Mouse (Mus musculus) hematopoietic stem cell, adult 5-6 weeks (primary cell): Measurements from ENCODE around the gene Rmi2. TPM values are rescaled to one million over a fixed set of nuclear protein-coding genes. Genes with fewer than 3 reads are reported as not detected.
"Not testable (repeated sequence)": the region's sequence is repeated elsewhere in the genome, so short reads cannot be mapped to it uniquely, and the experiment has no call there.

Source experiments
- ATAC-seq, 2 experiments: fragments of 125-278 bp in 1 of 2; replicated peaks in 1 of 2; 2 replicates each; pipeline ENCODE4 v1.8.0; 2016 to 2017; ENCODE audit warnings: inconsistent platforms in 2 of 2, mild to moderate bottlenecking in 2 of 2, moderate number of reproducible peaks in 2 of 2, low read depth in 1 of 2, moderate TSS enrichment in 1 of 2; ENCODE audit not compliant: low FRiP score in 2 of 2, poor library complexity in 2 of 2, severe bottlenecking in 2 of 2, insufficient read depth in 1 of 2, low TSS enrichment in 1 of 2
- total RNA-seq: library from RNA; stranded (forward); fragments of 172-1452, 232-1000 nt; gene quantifications from 2 replicates; pipeline ENCODE4 v1.2.3, GENCODE M21; 2017

The Rmi2 gene
- 8.0 and 8.6 TPM in 2 replicates for total RNA-seq

DNA sequence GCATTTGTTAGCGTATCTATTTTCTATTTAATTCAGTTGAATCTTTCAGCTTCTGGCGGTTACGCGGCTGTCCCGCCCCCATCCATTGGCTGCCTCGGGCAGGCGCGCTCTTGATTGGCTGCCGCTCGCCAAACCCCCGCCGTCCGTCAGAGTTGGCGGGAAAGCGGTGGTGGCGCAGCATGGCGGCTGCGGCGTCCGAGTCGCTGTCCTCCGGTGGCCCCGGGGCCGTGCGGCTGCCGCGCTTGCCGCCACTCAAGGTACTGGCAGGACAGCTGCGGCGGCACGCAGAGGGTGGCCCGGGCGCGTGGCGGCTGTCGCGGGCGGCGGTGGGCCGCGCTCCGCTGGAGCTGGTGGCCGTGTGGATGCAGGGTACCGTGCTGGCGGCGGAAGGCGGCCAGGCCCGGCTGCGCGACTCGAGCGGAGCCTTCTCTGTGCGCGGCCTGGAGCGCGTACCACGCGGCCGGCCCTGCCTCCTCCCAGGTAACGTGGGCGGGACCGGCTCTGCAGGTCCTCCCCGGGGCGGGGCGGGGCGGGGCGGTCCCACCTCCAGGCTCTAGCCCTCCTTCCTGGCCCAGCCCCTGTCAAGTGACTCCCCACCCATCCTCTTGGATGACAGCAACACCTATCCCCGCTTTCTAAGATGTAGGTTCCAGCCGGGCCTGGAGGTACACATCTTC is at the start of gene Rmi2:
Gene Rmi2 (plus strand): TSS at position 149 of the 677 bp plus-strand sequence.
- ATAC-seq = peak; percentile 71 to 79

DNA sequence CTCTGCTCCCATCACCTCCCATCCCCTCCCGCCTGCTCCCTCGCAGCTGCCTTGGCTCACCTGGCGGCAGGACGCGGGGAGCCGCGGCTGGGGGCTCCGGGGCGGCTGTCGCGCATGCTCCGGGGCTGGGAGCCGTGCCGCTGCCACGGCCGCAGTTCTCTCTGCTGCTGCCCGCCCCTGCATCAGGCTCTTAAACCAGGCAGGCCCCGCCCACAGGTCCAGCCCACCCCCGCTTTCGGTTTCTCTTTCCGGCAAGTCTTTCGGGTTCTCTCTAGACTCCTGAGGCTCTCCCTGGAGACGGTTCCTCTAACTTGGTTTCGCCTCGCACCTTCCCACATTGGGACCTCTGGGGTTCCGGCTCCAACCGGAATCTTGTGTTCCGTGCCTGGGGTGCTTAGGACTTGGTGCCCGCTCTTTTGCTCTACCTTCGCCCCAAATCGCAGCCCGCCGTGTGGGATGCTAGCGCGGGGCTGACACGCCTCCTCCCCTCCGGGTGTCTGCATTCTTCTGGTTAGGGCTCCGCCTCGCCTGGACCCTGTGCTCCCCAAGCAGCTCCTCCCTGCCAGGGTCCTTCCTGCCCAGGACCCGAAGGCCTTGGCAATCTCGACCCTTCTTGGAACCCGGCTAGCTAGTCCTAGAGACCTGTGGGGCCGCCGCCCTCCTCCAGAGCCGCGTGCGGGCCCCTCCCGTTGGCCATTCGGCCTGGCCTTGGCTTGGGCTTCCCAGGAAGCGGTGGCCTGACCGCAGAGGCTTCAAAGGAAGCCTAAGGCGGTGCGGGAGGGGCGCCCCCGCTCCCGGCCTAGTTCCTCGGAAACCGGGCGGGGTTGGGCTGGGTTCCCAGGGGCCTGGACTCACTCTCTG is 49.3 kb upstream of the Rmi2 start, which contains the start of gene Socs1:
Gene Socs1 (minus strand): TSS at position 166 of the 861 bp plus-strand sequence.
- ATAC-seq = peak; percentile 59 to 70

DNA sequence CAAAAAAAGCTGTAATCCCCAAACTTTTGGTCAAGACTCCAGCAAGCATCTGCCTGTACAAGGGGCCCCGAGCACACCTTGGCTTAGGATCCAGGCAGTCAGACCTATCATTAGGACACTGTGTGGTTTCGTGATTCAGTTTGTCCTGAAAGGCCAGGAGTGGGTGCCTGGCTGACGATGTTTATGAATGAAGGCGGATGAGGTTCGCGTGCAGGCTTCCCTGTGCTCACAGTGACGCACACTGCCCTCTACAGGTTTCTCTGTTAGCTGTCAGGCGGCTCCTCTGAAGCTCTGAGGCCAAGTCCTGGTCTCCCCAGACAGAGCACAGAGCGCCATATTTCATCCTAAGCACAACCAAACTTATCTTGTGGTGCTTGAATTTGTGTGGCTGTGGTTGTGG is 48.6 kb upstream of the Rmi2 start:
- ATAC-seq = peak; percentile 47 to 61

DNA sequence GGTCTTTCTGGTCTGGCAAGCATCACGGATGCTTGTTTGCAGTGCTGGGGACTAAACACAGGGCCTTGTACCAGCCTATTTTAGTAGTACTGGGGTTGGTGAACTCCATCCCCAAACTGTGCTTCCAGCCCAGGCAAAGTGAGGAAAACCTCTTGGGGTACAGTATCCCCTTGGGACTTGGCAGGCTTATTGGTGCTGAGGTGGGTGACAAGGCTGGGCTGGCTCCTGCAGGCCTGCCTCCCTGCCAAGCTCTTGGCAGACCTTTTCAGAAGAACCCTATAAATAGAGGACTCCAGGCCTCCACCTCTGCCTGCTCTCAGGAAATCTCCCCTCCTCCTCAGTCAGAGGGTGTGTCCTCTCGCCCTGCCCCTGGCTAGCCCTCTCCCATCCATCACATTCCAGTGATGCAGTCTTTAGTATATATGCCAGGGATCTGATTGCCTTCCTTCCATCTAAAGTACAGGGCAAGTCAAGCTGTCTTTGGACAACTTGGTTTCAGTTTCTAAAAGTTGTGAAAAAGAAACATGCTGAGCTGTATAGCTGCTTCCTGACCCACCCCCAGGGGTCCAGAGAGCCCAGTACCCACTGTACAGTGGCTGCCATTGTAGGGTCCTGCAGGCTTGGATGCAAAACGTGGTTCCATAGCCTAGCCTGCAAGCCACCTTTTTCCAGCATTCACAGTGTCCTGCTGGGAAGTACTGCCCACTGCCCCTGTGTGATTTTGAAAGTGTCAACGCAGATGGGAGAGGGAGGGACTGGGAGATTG is 47.9 kb upstream of the Rmi2 start:
- no peak for ATAC-seq

DNA sequence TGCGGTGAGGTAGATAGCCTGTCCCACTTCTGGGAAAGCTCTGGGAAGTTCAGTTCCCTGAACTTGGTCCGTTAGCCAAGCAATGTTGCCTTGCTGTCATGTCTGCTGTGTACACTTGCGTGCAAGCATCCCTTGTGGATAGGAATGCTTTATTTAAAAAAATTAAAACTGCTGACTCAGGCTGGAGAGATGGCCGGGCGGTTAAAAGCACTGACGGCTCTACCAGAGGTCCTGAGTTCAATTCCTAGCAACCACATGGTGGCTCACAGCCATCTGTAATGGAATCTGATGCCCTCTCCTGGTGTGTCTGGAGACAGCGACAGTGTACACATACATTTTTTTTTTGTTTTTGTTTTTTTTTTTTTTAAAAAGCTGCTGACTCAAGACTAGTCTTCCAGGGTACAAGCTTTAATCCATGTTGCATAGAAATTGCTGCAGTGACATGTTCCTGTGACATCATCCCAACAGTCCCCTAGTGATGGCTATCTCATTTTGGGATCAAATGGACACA is 47.3 kb upstream of the Rmi2 start:
- no peak for ATAC-seq

DNA sequence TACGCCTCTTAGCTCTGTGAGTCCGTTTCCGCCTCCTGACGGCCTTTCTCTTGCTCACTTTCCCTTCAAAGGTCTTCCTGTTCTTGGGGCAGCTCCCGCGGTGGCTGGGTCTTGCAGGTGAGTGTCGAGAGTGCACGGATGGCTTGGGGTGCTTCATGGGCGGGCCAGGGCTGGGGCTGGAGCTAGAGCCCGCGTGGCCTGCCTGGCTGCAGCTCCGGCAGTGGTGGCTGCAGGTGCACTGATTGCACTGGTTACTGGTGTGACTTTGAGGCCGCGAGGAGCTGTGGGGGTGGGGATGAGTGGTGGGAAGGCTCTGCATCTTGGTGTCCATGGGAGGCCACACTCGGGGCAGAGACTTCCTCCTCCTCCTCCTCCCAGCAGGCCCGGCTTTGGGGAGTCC is 46.6 kb upstream of the Rmi2 start, which contains the start of gene Tnp2:
Gene Tnp2 (minus strand): TSS at position 390 of the 400 bp plus-strand sequence.
- ATAC-seq = no peak

DNA sequence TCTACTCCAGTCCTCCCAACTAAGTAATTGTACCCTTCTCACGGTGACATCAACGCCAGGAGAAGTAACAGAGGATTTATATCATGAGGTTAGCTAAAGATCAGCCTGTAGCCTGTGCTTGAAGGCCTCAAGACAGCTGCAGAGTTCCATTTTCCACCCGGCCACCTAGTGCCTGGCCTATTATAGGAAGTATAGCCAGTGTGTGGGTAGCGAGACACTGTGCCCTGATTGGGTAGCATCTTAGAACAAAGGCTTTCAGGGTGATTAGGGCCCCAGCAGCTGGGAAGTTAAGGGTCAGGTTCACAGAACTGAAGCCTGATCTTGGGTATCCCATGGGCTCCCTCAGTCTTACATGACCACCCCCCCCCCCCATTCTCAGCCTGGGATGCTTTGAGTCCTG is 46.0 kb upstream of the Rmi2 start:
- no peak for ATAC-seq

DNA sequence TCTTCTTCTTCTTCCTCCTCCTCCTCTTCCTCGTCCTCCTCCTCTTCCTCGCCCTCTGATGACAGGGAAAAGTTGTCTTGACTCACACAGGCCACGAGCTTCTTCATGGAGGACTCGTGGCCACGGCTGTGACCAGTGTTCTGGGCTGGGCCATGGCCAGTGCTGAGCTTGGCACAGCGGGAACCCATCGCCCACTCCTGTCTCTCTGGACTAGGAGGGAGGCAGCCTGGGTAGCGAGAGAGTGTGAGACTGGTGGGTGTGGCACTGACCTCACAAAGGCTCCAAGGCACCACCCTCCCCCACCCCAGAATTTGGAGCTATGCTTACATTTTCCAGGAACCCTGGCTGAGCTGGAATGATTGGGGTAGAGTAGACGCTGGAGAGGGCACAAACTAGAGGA is 44.2 kb upstream of the Rmi2 start, which contains the start of gene Prm3:
Gene Prm3 (minus strand): TSS at position 213 of the 400 bp plus-strand sequence.
- no peak for ATAC-seq

DNA sequence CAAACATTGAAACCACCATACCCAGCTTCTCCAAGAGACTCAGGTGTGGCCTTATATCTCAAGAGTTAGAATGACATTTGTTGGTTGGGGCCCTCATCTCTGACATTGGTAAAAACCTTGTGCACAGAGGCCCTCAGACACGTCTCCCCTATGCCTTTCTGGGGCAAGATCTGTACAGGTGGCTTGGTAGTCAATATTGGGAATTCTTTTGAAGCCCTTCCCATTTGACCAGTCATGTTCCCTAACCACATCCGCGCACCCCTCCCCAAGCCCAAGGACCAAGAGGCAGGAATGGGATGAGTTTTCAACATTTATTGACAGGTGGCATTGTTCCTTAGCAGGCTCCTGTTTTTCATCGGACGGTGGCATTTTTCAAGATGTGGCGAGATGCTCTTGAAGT is 38.8 kb upstream of the Rmi2 start, which contains the start of gene Prm2:
Gene Prm2 (minus strand): TSS at position 101 of the 400 bp plus-strand sequence.
- ATAC-seq = no peak

DNA sequence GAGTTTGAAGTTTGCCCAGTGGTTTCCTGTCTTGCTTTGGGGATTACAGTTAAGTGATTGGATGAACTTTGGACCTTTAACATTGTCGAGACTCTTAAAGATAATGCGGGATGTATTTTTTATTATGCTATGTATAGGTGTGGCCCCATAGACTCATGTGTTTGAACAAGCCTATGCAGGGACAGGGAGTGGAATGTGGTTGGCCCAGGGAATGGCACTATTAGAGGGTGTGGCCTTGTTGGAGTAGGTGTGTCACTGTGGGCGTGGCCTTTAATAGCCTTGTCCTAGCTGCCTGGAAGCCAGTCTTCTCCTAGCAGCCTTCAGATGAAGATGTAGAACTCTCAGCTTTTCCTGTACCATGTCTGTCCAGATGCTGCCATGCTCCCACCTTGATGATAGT is 32.4 kb upstream of the Rmi2 start:
- ATAC-seq = not testable (repeated sequence)

DNA sequence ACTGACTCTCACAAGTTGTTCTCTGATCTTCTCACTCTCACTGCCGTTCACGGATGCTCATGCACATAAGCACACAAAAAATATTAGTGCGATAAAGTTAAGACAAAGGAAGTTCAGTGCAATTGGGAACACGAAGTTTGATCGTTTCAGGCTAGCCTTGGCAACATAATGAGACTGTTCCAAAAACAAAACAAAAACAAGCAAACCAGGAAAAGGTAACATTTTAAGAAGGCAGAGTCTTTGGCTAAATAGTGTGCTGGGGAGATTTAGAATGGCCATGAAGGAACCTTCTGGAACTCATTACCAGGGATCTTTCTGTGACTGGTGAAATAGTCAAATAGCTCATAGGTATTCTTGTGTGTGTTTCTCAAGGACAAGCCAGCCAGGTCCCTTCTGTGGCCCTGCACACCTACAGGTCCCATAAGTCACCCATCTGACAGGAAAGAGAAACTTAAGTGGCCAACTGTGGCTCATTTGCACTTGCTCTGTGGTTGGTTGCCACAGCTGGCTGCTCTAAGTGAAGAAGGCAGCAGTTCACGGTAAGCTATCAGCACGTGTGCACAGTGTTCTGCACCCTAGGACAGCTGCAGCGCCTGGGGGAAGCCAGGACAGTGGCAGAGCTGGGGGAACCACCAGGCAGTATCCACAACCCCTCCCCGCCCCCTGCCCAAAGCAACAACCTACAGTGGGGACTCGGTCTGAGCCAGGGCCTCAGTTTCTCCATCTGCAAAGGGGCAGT is 28.9 kb upstream of the Rmi2 start, which contains the start of gene Prm1:
Gene Prm1 (minus strand): TSS at position 51 of the 739 bp plus-strand sequence.
- peak; percentile 39 to 56; a peak in 2 of 4 replicates for ATAC-seq

DNA sequence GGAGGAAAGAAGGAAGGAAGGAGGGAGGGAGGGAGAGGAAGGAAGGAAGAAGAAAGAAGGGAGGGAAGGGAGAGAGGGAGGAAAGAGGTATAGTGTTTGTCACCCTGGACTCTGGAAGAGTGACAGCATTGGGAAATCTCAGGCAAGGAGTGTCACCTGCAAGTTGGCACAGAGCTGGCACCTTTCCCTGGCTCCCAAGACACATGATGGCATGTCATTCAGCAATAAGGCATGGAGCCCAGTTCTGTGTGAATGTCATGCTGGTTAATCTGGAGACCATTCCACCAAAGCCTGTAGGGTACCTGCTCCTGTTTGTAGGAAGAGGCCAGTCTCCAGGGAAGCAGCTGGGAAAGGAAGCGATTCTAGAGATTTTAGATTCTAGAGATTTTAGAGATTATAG is 24.5 kb upstream of the Rmi2 start:
- no peak for ATAC-seq

DNA sequence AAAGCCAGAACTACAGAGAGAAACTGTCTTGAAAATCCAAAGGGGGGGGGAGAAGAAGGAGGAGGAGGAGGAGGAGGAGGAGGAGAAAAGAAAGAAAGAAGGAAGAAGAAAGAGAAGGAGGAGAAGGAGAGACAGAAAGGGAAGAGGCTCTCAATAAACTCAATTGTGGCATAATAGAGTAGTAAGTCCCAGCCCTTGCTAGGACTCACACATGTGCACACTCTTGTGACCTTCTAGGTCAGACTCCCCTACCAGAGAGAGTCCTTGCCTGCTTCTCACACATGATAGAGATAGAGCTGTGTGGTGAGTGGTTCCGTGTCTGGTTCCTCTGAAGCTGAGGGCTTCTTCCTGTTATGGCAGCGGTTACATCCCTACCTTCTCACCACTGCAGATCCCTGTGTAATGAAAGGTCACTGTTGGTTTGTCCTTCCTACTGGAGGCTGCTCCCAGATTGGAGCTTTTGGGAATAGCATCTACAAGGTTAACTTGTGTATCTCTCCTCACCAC is 21.9 kb upstream of the Rmi2 start, which contains the start of gene Gm11172:
Gene Gm11172 (plus strand): TSS at position 51 of the 507 bp plus-strand sequence.
- ATAC-seq = peak; percentile 19 to 29; a peak in 1 of 4 replicates

DNA sequence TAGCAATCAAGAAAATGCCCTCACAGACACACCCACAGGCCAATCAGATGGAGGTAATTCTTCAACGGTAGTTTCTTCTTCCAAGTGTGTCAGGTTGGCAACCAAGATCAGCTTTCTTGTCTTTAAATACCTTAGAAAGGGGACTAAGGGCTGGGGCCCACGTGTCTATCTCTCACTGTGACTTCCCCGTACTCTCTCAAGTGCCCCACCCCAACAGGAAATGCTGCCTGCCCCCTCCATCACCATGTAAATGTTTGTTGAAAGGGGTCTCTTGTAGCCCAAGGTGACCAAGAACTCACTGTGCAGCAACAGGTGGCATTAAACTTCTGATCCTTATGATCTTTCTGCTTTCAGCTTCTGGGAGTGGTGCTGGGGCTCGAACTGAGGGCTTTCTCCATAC is 21.1 kb upstream of the Rmi2 start:
- no peak for ATAC-seq

DNA sequence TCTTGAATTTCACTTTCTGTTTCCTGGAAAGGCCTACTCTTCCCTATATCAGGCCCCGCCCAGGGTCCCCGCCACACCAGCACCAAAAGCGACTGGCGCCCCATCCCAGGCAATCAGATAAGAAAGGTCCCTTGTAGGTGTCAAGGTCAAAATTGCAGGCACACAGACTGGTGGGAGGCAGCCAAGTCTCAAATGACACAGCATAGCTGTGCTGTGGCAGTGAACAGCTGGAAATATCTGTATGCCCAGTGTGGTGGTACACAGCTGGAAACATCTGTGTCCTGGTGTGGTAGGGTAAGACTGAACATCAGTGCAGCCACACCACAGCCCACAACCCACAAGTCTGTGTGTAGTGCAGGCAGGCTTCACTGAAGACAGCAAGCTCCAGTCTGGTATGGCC is 20.0 kb upstream of the Rmi2 start:
- ATAC-seq = peak; percentile 75

DNA sequence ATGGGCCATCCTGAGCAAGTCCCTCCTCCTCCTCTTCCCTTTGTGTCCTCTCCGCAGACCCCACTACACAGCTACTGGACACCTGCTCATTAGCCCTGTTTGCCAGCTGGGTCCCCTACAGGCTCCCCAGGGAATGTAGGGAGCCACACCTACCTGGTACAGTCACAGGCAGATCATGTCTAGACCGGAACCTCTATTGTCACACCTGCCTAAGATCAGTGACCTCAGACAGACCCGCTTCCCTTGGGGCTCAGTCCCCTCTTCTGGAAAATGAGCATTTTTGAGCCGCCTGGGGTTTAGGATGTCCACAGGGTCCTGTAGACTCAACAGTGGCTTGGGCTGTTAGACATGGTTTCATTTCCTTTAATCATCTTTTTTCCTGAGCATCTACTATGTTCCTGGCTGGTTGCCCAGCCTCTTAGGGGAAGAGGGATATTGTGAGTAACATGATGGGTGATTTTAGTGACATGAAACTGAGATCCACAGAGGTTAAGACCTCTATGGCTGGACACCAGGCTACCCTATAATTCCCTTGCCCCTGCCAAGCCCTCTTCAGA is 16.2 kb upstream of the Rmi2 start:
- ATAC-seq = no peak
